Mouse (Mus musculus) small intestine, adult 2 months (tissue): ENCODE data around the gene Atf2. TPM values are rescaled to one million over a fixed set of nuclear protein-coding genes. Genes with fewer than 3 reads are reported as not detected.
A peak's percentile ranks its signal among the peaks of the same experiment; 100 is the strongest.
"Not testable (repeated sequence)": the region's sequence is repeated elsewhere in the genome, so short reads cannot be mapped to it uniquely, and the experiment has no call there.

Experiments
- H3K27ac ChIP-seq: fragments of 200-500 bp; 2 replicates; pipeline ENCODE4 v1.5.1; 2012; ENCODE audit warnings: low read depth, low read length, control low read depth, inconsistent platforms; ENCODE audit not compliant: insufficient read depth
- H3K27me3 ChIP-seq: fragments of 200-500 bp; 2 replicates; pipeline ENCODE4 v1.6.1; 2012; ENCODE audit warnings: mild to moderate bottlenecking, moderate library complexity, low read length, inconsistent platforms; ENCODE audit not compliant: control insufficient read depth, insufficient read depth
- H3K36me3 ChIP-seq: fragments of 200-500 bp; 2 replicates; pipeline ENCODE4 v1.6.1; 2012; ENCODE audit warnings: mild to moderate bottlenecking, low read length, control low read depth, inconsistent platforms; ENCODE audit not compliant: control insufficient read depth, insufficient read depth
- H3K4me1 ChIP-seq: fragments of 200-500 bp; 2 replicates; pipeline ENCODE4 v1.6.1; 2012; ENCODE audit warnings: low read length, inconsistent platforms, mixed read lengths; ENCODE audit not compliant: control insufficient read depth, insufficient read depth, insufficient read length
- H3K4me3 ChIP-seq: fragments of 200-500 bp; 2 replicates; pipeline ENCODE4 v1.5.1; 2012; ENCODE audit warnings: low read depth, mild to moderate bottlenecking, control low read depth, inconsistent platforms, low read length, moderate library complexity
- CTCF ChIP-seq: fragments of 200-500 bp; IDR thresholded peaks from 2 replicates; pipeline ENCODE4 v1.5.1; 2012; ENCODE audit warnings: low read depth, mild to moderate bottlenecking, control low read depth, inconsistent platforms, low read length, moderate library complexity, mixed read lengths; ENCODE audit not compliant: insufficient replicate concordance, insufficient read length; ENCODE audit errors: extremely low read depth
- POLR2A ChIP-seq: fragments of 200-500 bp; IDR thresholded peaks from 2 replicates; pipeline ENCODE4 v1.6.1; 2012; ENCODE audit warnings: low read depth, mild to moderate bottlenecking, control low read depth, inconsistent platforms, low read length, moderate library complexity
- WGBS: fragments of 180-500 bp; shearing (Covaris S2); methylation state at CpG from one replicate; pipeline ENCODE4 v1.1.7; 2018; 5-methylcytosine and 5-hydroxymethylcytosine counted together
- polyA plus RNA-seq: library from polyadenylated mRNA; depleted of rRNA; stranded (reverse); fragments of >200 nt; gene quantifications from 2 replicates; pipeline ENCODE4 v1.2.3, GENCODE M21; 2012

Atf2 gene
- polyA plus RNA-seq, 1 experiment, result 6.6 TPM

DNA sequence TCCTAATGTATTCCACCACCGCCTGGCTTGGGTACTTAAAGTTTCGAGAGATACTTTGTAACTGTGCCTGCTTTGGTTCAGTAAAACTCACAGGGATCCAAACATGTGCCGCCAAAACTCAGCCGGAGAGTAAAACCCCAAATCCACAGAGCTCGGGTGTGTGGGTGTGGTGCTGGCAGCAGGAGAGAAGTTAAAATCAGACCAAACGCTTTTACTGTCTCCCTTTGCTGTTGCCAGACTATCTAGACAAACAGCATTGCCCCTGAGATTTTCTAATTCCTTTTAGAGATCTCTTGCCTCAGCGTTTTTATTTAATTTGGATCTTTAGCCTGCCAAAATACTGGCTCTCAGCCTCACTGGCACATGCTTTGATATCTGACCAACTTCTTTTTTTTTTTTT, 27.2 kb upstream of the Atf2 start:
- no peaks in the 10 kb centered on the region for H3K36me3 ChIP-seq
- H3K27me3 ChIP-seq, result no peaks in the 10 kb centered on the region
- no peak overlapping the region for H3K4me3 ChIP-seq
- no peak overlapping the region for H3K27ac ChIP-seq
- WGBS, result 66% methylated on average over 7 of the region's 7 CpGs
- H3K4me1 ChIP-seq, result no peaks in the 10 kb centered on the region
- no peak for TF ChIP-seq POLR2A
- TF ChIP-seq CTCF, result no peak

DNA sequence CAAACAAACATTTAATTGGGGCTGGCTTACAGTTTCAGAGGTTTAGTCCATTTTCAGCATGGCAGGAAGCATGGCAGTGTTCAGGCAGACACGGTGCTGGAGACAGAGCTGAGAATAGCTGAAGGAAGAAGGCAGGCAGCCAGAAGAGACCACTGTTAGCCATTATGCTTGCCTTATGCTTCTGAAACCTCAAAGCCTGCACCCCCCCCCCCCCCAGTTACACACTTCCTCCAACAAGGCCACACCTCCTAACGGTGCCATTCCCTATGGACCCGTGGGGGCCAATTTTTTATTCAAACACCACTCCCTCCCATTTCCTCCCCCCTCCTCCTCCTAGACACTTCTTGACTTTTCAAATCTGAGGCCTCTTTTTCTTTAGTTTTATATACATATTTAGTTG, 19.8 kb upstream of the Atf2 start:
- peaks cover 4% of the 10 kb centered on the region; the same call in 1 of the 2 replicates for H3K4me1 ChIP-seq
- no peaks in the 10 kb centered on the region for H3K27me3 ChIP-seq
- H3K27ac ChIP-seq, result no peak overlapping the region
- no peak overlapping the region for H3K4me3 ChIP-seq
- 50% methylated on average over 3 of the region's 3 CpGs for WGBS
- H3K36me3 ChIP-seq, result peaks cover 19% of the 10 kb centered on the region
- TF ChIP-seq CTCF (no peak), POLR2A (no peak)

DNA sequence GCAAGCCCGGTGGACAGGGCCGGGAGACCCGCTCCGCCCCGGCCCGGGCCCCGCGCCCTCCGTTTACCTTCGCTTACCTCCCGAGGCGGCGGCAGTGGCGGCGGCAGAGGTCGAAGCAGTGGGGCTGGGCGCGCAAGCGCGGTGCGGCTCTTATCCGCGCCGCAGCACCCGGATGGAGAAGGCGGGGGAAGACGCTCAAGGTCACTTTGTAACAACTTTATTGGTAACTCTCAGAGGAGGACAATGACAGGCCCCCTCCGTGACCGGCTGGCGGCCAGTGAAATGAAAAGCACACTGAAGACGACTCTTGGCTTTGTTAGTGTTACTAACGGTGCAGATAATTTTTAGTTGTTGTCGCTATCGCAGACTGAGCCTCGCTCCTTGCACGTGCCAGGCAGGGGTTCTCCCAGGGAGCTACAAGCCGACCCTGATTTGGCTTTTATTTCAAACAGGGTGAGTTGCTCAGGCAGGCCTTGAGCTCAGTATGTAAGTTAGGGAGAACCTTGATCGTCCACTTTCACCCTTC, 18.8 kb upstream of the Atf2 start, which contains the start of gene Atp5g3:
Atp5g3 (minus strand) TSS at position 152 of the 526 bp plus-strand sequence.
- TF ChIP-seq POLR2A (peak; percentile 81; the same call in 1 of the 2 replicates), CTCF (no peak)
- H3K36me3 ChIP-seq, result peaks cover 26% of the 10 kb centered on the region
- WGBS, result under 1% methylated on average over 38 of the region's 38 CpGs

DNA sequence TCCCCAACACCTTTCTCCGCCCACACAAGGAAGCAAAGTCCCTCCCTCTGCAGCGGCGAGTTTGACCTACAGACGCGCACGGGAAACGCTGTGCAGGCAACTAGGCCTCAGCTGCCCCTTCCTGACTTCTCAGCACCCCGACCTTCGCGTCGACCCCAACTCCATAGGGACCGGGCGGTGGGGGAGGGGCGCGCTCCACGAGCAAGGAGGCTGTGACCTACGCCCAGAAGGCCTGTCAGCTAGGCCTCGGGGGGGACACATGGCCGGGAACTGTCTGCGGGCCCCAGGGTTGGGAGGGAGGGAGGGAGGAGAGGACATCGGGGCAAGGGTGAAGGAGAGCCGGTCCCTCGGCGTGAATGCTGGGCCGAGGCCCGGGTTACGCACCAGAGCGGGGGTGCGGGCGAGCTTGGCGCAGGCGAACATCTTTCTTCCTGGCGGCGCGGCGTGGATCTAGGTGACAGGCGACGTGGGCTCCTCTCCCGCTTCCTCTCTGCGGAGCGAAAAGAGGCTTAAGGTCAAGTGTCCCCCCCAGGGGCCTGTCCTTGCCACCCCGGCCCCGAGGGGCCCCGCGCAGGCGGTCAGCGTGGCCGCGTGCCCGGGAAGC, 18.2 kb upstream of the Atf2 start:
- Histone ChIP-seq H3K4me3 (peak overlapping the region; percentile 100), H3K27ac (peak overlapping the region; percentile 90), H3K36me3 (peaks cover 26% of the 10 kb centered on the region), H3K27me3 (no peaks in the 10 kb centered on the region), H3K4me1 (peaks cover 4% of the 10 kb centered on the region; the same call in 1 of the 2 replicates)
- TF ChIP-seq CTCF (no peak), POLR2A (peak; percentile 25; the same call in 1 of the 2 replicates)
- under 1% methylated on average over 50 of the region's 50 CpGs for WGBS

More for the DNA sequence above, 18.8 kb upstream of the Atf2 start, which contains the start of gene Atp5g3:
- H3K27me3 ChIP-seq, result no peaks in the 10 kb centered on the region
- peaks cover 4% of the 10 kb centered on the region; the same call in 1 of the 2 replicates for H3K4me1 ChIP-seq
- H3K4me3 ChIP-seq, result peak within 1 kb of the TSS; percentile 100
- H3K27ac ChIP-seq, result peak within 1 kb of the TSS; percentile 90

DNA sequence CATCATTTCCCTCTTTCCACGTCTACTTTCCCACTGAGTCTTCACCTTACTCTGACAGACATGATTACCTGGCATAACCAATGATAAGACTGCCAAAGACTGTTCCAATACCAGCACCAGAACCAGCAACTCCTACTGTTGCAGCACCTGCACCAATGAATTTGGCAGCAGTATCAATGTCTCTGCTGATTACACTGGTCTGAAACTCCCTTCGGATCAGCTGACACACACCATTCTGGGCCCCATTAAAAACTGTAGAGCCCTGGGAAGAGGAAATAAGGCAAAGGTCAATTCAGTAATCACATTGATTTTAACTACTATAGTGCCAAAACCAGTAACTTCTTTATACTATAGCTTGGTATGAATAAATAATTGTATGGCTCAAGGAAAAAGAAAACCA, 16.7 kb upstream of the Atf2 start:
- Histone ChIP-seq H3K4me1 (peaks cover 4% of the 10 kb centered on the region; the same call in 1 of the 2 replicates), H3K4me3 (no peak overlapping the region)
- WGBS, result 34% methylated on average over 2 of the region's 2 CpGs

DNA sequence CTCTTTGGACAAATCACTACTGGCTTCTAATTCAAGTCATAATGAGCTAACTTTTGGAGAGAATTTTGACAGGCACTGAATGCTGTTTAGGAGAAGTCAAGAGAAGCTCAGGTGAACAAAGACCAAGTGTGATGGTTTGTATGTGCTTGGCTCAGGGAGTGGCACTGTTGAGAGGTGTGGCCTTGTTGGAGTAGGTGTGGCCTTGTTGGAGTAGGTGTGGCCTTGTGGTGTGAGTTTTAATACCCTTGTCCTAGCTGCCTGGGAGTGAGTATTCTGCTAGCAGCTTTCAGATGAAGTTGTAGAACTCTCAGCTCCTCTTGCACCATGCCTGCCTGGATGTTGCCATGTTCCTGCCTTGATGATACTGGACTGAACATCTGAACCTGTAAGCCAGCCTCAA, 12.2 kb upstream of the Atf2 start:
- H3K4me3 ChIP-seq, H3K27ac ChIP-seq, H3K4me1 ChIP-seq, H3K27me3 ChIP-seq: not testable (repeated sequence)
- peaks cover 26% of the 10 kb centered on the region for H3K36me3 ChIP-seq

More for the DNA sequence above, 16.7 kb upstream of the Atf2 start:
- Histone ChIP-seq H3K36me3 (peaks cover 26% of the 10 kb centered on the region), H3K27me3 (no peaks in the 10 kb centered on the region), H3K27ac (no peak overlapping the region)
- no peak for TF ChIP-seq POLR2A
- TF ChIP-seq CTCF, result no peak

DNA sequence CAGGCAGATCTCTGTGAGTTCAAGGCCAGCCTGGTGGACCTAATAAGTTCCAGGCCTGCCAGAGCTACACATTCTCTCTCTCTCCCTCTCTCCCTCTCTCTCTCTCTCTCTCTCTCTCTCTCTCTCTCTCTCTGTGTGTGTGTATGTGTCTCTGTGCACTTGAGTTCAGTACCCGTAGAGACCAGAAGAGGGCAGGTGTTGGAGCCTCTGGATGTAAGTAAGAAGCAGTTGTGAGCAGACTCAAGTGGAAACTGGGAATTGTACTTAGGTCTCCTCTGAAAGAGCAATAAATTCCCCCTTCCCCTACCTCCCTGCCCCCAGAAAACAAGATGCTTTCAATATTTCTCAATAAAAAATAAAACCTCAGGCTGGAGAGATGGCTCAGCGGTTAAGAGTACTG, 11.1 kb upstream of the Atf2 start:
- WGBS, result 97% methylated on average over 2 of the region's 2 CpGs
- Histone ChIP-seq H3K4me1 (no peaks in the 10 kb centered on the region), H3K36me3 (peaks cover 20% of the 10 kb centered on the region), H3K4me3 (no peak overlapping the region), H3K27me3 (no peaks in the 10 kb centered on the region), H3K27ac (no peak overlapping the region)
- no peak for TF ChIP-seq CTCF
- TF ChIP-seq POLR2A, result no peak

DNA sequence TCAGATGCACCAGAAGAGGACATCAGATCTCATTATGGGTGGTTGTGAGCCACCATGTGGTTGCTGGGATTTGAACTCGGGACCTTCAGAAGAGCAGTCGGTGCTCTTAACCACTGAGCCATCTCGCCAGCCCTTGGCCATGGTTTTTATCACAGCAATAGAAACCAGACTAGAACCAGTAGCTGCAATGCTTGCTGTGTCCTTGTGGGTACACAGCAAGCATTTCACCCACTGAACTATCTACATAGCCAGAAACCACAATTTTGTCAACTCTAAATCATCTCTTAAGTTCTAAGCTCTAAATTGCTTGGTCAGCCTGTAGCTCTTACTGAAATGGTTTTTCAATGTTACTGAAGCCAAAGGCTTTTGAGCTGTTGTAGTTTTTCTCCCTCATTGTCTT, 9.9 kb upstream of the Atf2 start:
- WGBS, result 95% methylated on average over 3 of the region's 3 CpGs
- H3K27me3 ChIP-seq, H3K36me3 ChIP-seq, H3K4me3 ChIP-seq, H3K27ac ChIP-seq, H3K4me1 ChIP-seq: not testable (repeated sequence)
